8 mouse cellular contexts compared by ENCODE assay signal in the genomic region with DNA sequence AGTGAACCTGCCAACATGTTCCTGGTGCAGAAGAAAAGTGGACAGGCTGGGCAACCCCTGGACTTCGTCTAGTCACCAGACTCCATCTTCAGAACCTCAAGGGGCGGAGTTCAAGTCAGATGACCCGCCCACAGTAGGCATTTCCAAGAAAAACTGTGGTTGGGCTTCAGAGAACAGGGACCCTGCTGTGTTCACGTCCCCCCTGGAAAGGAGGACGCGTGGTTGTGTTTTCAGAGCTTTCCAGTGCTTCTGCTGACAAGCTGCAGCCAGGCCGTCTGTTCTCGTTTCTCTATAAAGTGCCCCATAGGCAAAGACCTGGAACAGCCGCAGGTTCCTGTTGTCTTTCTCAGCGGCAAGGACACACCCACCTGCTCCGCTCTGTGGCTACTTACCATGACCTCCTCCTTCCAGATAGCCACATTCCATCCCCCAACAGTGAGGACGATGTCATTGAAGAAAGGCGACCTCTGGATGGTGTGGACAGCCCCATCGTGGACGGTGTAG.
DNase-seq lines count a peak whose midpoint lies in the region; ATAC-seq and TF ChIP-seq lines count a peak whose summit lies in the region.

No protein-coding gene starts in this region.

- TF ChIP-seq CTCF in hindbrain, postnatal 0 days (IDR thresholded peaks at IDR 0.05; ENCODE audit: low read depth), result no peak

- H3K27me3 ChIP-seq in embryonic facial prominence, embryonic 11.5 days (ENCODE audit: control insufficient read depth, insufficient read depth, low read length), result no peaks in the 10 kb centered on the region
- H3K27me3 ChIP-seq in hindbrain, postnatal 0 days (ENCODE audit: insufficient read depth, low read length), result no peaks in the 10 kb centered on the region
- no peaks in the 10 kb centered on the region for H3K27me3 ChIP-seq in liver, embryonic 11.5 days (replicated peaks; ENCODE audit: control insufficient read depth, insufficient read depth, low read length)
- H3K27me3 ChIP-seq in neural tube, embryonic 15.5 days (replicated peaks), result no peaks in the 10 kb centered on the region

- H3K36me3 ChIP-seq in embryonic facial prominence, embryonic 11.5 days (replicated peaks; ENCODE audit: control insufficient read depth, insufficient read depth, low read depth, low read length), result no peaks in the 10 kb centered on the region
- no peaks in the 10 kb centered on the region for H3K36me3 ChIP-seq in hindbrain, postnatal 0 days (ENCODE audit: insufficient read depth, low read length)
- no peaks in the 10 kb centered on the region for H3K36me3 ChIP-seq in liver, embryonic 11.5 days (ENCODE audit: control insufficient read depth, insufficient read depth, low read length)
- H3K36me3 ChIP-seq in neural tube, embryonic 15.5 days, result no peaks in the 10 kb centered on the region

- WGBS in embryonic facial prominence, embryonic 11.5 days, result 24% methylated on average over 15 of the region's 15 CpGs
- WGBS in hindbrain, postnatal 0 days, result 23% methylated on average over 15 of the region's 15 CpGs
- 15% methylated on average over 15 of the region's 15 CpGs for WGBS in liver, embryonic 11.5 days
- 26% methylated on average over 15 of the region's 15 CpGs for WGBS in neural tube, embryonic 15.5 days

- H3K9me3 ChIP-seq in embryonic facial prominence, embryonic 11.5 days (replicated peaks; ENCODE audit: control insufficient read depth, low read length), result no peaks in the 10 kb centered on the region
- H3K9me3 ChIP-seq in hindbrain, postnatal 0 days (ENCODE audit: low read length), result no peaks in the 10 kb centered on the region
- H3K9me3 ChIP-seq in liver, embryonic 11.5 days (ENCODE audit: control insufficient read depth, low read length), result no peaks in the 10 kb centered on the region
- no peaks in the 10 kb centered on the region for H3K9me3 ChIP-seq in neural tube, embryonic 15.5 days (replicated peaks)

- no peak overlapping the region for H3K9ac ChIP-seq in embryonic facial prominence, embryonic 11.5 days (replicated peaks; ENCODE audit: low read length)
- no peak overlapping the region for H3K9ac ChIP-seq in hindbrain, postnatal 0 days (replicated peaks; ENCODE audit: low read length)
- H3K9ac ChIP-seq in liver, embryonic 11.5 days (ENCODE audit: low read depth, low read length), result no peak overlapping the region
- no peak overlapping the region for H3K9ac ChIP-seq in neural tube, embryonic 15.5 days (replicated peaks)

- no peak overlapping the region for H3K27ac ChIP-seq in embryonic facial prominence, embryonic 11.5 days (replicated peaks; ENCODE audit: low read depth, low read length)
- H3K27ac ChIP-seq in hindbrain, postnatal 0 days, result no peak overlapping the region
- no peak overlapping the region for H3K27ac ChIP-seq in liver, embryonic 11.5 days (ENCODE audit: low read depth, low read length)
- H3K27ac ChIP-seq in neural tube, embryonic 15.5 days (replicated peaks), result no peak overlapping the region

- DNase-seq in CD4-positive, CD25-positive, alpha-beta regulatory T cell, adult 2 months (ENCODE audit: low read depth, low spot score), result peak; percentile 16
- peak; percentile 9 for DNase-seq in 3T3-L1 (ENCODE audit: low read depth, low spot score)
- peak; percentile 59 for DNase-seq in embryonic facial prominence, embryonic 11.5 days (ENCODE audit: low spot score)
- peak; percentile 48 for DNase-seq in hindbrain, postnatal 0 days (ENCODE audit: low spot score)
- no peak for DNase-seq in liver, embryonic 11.5 days (ENCODE audit: low spot score)
- DNase-seq in cerebellum, adult 9-10 months, result no peak

- no peak for ATAC-seq in CD4-positive, CD25-positive, alpha-beta regulatory T cell, adult 4 months
- ATAC-seq in embryonic facial prominence, embryonic 11.5 days (replicated peaks; ENCODE audit: insufficient number of reproducible peaks, low FRiP score, low TSS enrichment, low read depth), result no peak
- ATAC-seq in hindbrain, postnatal 0 days, result peak; percentile 41
- peak; percentile 76 for ATAC-seq in liver, embryonic 11.5 days (replicated peaks; ENCODE audit: low FRiP score)
- no peak for ATAC-seq in neural tube, embryonic 15.5 days (ENCODE audit: low FRiP score)

- no peak overlapping the region for H3K4me3 ChIP-seq in embryonic facial prominence, embryonic 11.5 days (ENCODE audit: low read depth, low read length)
- no peak overlapping the region for H3K4me3 ChIP-seq in hindbrain, postnatal 0 days (ENCODE audit: low read length)
- peak overlapping the region; percentile 28 for H3K4me3 ChIP-seq in liver, embryonic 11.5 days (ENCODE audit: low read depth, low read length)
- no peak overlapping the region for H3K4me3 ChIP-seq in neural tube, embryonic 15.5 days (replicated peaks)

- no peak overlapping the region for H3K4me2 ChIP-seq in embryonic facial prominence, embryonic 11.5 days (ENCODE audit: low read depth, low read length)
- H3K4me2 ChIP-seq in hindbrain, postnatal 0 days (ENCODE audit: low read depth, low read length), result peak overlapping the region; percentile 0; the same call in 1 of the 2 replicates
- peak overlapping the region; percentile 65 for H3K4me2 ChIP-seq in liver, embryonic 11.5 days
- peak overlapping the region; percentile 4; the same call in 1 of the 2 replicates for H3K4me2 ChIP-seq in neural tube, embryonic 15.5 days

- H3K4me1 ChIP-seq in embryonic facial prominence, embryonic 11.5 days (ENCODE audit: control insufficient read depth, insufficient read depth, low read length), result 0 out of 2 replicates have a peak, but pooled peaks cover 2% of the 10 kb centered on the region
- peaks cover 8% of the 10 kb centered on the region for H3K4me1 ChIP-seq in hindbrain, postnatal 0 days (ENCODE audit: insufficient read depth, low read length)
- peaks cover 10% of the 10 kb centered on the region for H3K4me1 ChIP-seq in liver, embryonic 11.5 days (replicated peaks; ENCODE audit: control insufficient read depth, insufficient read depth, low read length)
- peaks cover 10% of the 10 kb centered on the region for H3K4me1 ChIP-seq in neural tube, embryonic 15.5 days

Comparison
In these comparisons a context has a peak if more than half of its experiments do, and no peak if none do; other contexts are left out.
1. DNase-seq: peak in CD4-positive, CD25-positive, alpha-beta regulatory T cell, adult 2 months (single experiment), 3T3-L1 (single experiment), embryonic facial prominence, embryonic 11.5 days (single experiment) and hindbrain, postnatal 0 days (single experiment); none in liver, embryonic 11.5 days (single experiment) and cerebellum, adult 9-10 months (single experiment).
2. ATAC-seq: peak in hindbrain, postnatal 0 days (single experiment) and liver, embryonic 11.5 days (single experiment); none in CD4-positive, CD25-positive, alpha-beta regulatory T cell, adult 4 months (single experiment), embryonic facial prominence, embryonic 11.5 days (single experiment) and neural tube, embryonic 15.5 days (single experiment).